Mouse (Mus musculus): ENCODE measurements around the gene Emx1. TPM values are rescaled to one million over a fixed set of nuclear protein-coding genes. Genes with fewer than 3 reads are reported as not detected.

Gene Emx1
- polyA plus RNA-seq, 1 experiment from 2014 or later, result 1.5 TPM

DNA sequence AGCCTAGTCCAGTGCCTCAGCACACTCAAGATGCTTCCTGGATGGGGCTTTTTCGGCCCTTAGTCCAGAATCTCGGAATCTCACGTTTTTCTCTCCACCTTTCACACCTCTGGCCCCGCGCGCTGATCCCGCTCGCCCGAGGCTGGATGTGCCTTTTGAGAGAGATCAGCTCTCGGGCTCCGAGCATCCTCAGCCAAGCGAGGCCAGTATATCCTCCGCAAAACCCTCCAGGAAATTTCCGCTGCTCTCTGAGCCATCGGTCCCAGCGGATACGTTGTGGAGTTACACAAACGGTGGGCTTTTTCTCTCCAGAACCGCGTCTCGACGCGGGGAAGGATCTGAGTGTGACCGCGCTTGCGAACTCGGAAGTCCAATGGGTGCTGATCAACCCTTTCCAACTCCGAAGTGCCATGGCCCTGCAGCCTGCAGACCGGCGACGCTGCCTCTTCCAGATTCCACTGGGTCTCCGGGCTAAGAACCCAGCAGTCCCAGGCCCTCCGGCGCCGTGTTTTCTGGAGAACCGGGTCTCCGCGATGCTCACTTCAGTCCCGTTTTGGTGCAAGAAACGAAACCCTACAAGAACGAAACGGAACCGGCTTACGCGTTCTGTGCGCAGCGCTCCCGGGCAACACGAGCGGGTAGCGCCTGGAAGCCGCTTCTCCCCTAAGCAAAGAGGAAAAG is 2.8 kb downstream of the Emx1 start:
- Histone ChIP-seq H3K4me1 (replicated peaks) (peaks cover 49% of the 10 kb centered on the region), H3K9me3 (no peaks in the 10 kb centered on the region), H3K4me3 (replicated peaks) (peak overlapping the region; percentile 40), H3K27ac (no peak overlapping the region), H3K4me2 (peak overlapping the region; percentile 59), H3K9ac (replicated peaks) (peak overlapping the region; percentile 45), H3K27me3 (peaks cover 99% of the 10 kb centered on the region), H3K36me3 (no peaks in the 10 kb centered on the region)
- WGBS, result under 1% methylated on average over 52 of the region's 52 CpGs
- no peak for ATAC-seq (ENCODE audit: insufficient number of reproducible peaks, insufficient read depth, low FRiP score, low TSS enrichment, low read depth)

- peak overlapping the region; percentile 40 for H3K4me3 ChIP-seq (replicated peaks)
- H3K27me3 ChIP-seq, result peaks cover 97% of the 10 kb centered on the region
- 2% methylated on average over 13 of the region's 13 CpGs for WGBS
- H3K4me1 ChIP-seq (replicated peaks), result peaks cover 49% of the 10 kb centered on the region
- no peak overlapping the region for H3K27ac ChIP-seq
- H3K9ac ChIP-seq (replicated peaks), result peak overlapping the region; percentile 45; the same call in 1 of the 2 replicates
- H3K9me3 ChIP-seq, result no peaks in the 10 kb centered on the region
- H3K4me2 ChIP-seq, result peak overlapping the region; percentile 59
- H3K36me3 ChIP-seq, result no peaks in the 10 kb centered on the region
- ATAC-seq (ENCODE audit: insufficient number of reproducible peaks, insufficient read depth, low FRiP score, low TSS enrichment, low read depth), result no peak
Observed at GRCm38 (mm10) chr6:85190671-85191070, 3.4 kb downstream of the Emx1 start.

GRCm38 (mm10) chr6:85191751-85192440 is 4.7 kb downstream of the Emx1 start:
- H3K27ac ChIP-seq, result no peak overlapping the region

GRCm38 (mm10) chr6:85193381-85194318 is 6.4 kb downstream of the Emx1 start:
- Histone ChIP-seq H3K27ac (no peak overlapping the region), H3K9me3 (no peaks in the 10 kb centered on the region), H3K36me3 (no peaks in the 10 kb centered on the region), H3K4me1 (replicated peaks) (peaks cover 21% of the 10 kb centered on the region), H3K9ac (replicated peaks) (0 out of 2 replicates have a peak overlapping the region, but pooled peaks have one; percentile 31), H3K4me3 (replicated peaks) (peak overlapping the region; percentile 21), H3K27me3 (peaks cover 92% of the 10 kb centered on the region), H3K4me2 (peak overlapping the region; percentile 39)
- ATAC-seq (ENCODE audit: insufficient number of reproducible peaks, insufficient read depth, low FRiP score, low TSS enrichment, low read depth), result no peak
- WGBS, result 3% methylated on average over 29 of the region's 29 CpGs

More at GRCm38 (mm10) chr6:85191751-85192440, 4.7 kb downstream of the Emx1 start:
- Histone ChIP-seq H3K4me3 (replicated peaks) (no peak overlapping the region), H3K9me3 (no peaks in the 10 kb centered on the region), H3K9ac (replicated peaks) (no peak overlapping the region), H3K4me2 (no peak overlapping the region), H3K4me1 (replicated peaks) (peaks cover 38% of the 10 kb centered on the region), H3K27me3 (peaks cover 96% of the 10 kb centered on the region), H3K36me3 (no peaks in the 10 kb centered on the region)
- no peak for ATAC-seq (ENCODE audit: insufficient number of reproducible peaks, insufficient read depth, low FRiP score, low TSS enrichment, low read depth)
- WGBS, result 15% methylated on average over 9 of the region's 9 CpGs

- Histone ChIP-seq H3K9ac (replicated peaks) (no peak overlapping the region), H3K4me1 (replicated peaks) (peaks cover 5% of the 10 kb centered on the region), H3K9me3 (no peaks in the 10 kb centered on the region), H3K4me3 (replicated peaks) (no peak overlapping the region), H3K27ac (no peak overlapping the region), H3K27me3 (peaks cover 73% of the 10 kb centered on the region), H3K4me2 (no peak overlapping the region), H3K36me3 (no peaks in the 10 kb centered on the region)
- no peak for ATAC-seq (ENCODE audit: insufficient number of reproducible peaks, insufficient read depth, low FRiP score, low TSS enrichment, low read depth)
- 64% methylated on average over 2 of the region's 2 CpGs for WGBS
Observed at GRCm38 (mm10) chr6:85197951-85198350, 10.7 kb downstream of the Emx1 start.

DNA sequence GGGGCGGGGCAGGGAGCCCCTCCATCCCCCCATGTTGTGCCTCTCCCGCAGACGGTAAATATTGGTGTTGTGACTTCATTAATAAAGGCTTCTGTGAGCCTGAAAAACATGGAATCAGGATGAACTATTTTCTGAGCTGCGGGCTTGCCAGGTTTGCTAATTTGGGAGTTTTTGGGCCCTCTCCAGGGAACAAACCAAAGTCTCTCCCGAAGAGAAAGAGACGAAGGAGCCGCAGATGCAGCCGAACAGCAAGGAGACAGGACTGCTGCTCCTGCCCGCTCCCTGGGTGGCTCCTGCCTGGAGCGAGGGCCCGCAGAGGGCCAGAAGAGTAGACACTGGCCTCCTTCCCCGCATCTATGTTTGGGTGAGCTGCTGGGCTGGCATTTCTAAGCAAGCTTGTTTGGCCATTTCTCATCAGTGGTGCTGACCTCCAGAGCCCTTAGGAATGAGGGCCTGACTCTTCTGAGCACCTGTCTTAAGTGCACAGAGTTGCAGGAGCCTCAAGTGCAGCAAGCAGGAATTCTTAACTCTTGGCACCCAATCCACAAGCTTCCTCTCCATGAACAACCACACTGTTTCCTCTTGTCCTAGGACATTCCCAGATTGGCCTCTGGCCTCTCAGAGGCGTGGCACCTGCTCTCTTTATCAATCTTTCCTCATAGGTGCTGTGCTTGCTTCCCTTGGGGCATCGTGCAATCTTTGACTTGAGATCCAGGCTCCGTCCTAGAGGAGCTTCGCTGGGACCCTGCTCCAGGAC is 19.1 kb downstream of the Emx1 start:
- Histone ChIP-seq H3K4me2 (no peak overlapping the region), H3K9me3 (no peaks in the 10 kb centered on the region), H3K27ac (no peak overlapping the region), H3K27me3 (peaks cover 74% of the 10 kb centered on the region), H3K9ac (replicated peaks) (peak overlapping the region; percentile 31; the same call in 1 of the 2 replicates), H3K4me1 (replicated peaks) (peaks cover 13% of the 10 kb centered on the region), H3K36me3 (no peaks in the 10 kb centered on the region), H3K4me3 (replicated peaks) (no peak overlapping the region)
- 29% methylated on average over 16 of the region's 16 CpGs for WGBS
- ATAC-seq (ENCODE audit: insufficient number of reproducible peaks, insufficient read depth, low FRiP score, low TSS enrichment, low read depth), result no peak

DNA sequence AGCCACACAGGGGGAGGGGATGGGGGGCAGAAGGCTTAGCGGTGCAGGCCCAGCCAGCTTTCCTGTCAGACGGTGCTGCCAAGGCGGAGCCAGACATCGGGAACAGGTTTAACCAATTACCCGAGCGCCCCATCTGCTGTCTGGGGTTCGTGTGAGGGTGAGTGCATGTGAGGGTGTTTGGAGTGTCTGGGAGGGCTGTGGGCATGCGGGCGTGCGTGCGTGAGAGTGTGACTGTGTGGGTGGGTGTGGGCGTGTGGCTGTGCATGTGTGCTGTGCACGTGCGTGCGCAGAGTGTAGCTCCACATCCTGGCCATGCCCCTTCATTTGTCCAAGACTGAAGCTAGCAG is 19.7 kb downstream of the Emx1 start:
- peaks cover 69% of the 10 kb centered on the region for H3K27me3 ChIP-seq
- no peak overlapping the region; the same call in 1 of the 2 replicates for H3K4me2 ChIP-seq
- H3K36me3 ChIP-seq, result no peaks in the 10 kb centered on the region
- H3K4me3 ChIP-seq (replicated peaks), result no peak overlapping the region
- no peaks in the 10 kb centered on the region for H3K9me3 ChIP-seq
- H3K4me1 ChIP-seq (replicated peaks), result peaks cover 13% of the 10 kb centered on the region
- peak overlapping the region; percentile 31; the same call in 1 of the 2 replicates for H3K9ac ChIP-seq (replicated peaks)
- WGBS, result 30% methylated on average over 15 of the region's 15 CpGs
- no peak overlapping the region for H3K27ac ChIP-seq
- ATAC-seq (ENCODE audit: insufficient number of reproducible peaks, insufficient read depth, low FRiP score, low TSS enrichment, low read depth), result peak; percentile 66; the same call in 1 of the 2 replicates

DNA sequence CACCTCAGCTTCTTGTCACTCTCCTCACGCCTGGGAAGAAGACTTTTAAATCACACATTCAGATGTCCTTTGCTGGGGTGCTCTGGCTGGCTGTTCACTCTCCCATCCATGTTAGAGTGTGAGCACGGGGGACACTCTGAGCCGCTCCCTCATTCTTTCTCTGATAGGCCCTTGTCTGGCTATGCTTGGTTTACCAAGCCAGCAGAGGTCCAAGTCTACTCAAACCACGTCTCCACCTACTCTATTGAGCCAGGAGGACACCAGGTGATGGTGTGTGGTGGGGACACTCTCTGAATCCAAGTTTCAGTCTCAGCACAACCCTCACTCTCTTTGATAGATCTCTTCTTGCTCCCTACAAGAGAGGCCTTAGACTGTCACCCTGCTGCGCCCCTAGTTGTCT is 20.1 kb downstream of the Emx1 start:
- H3K4me3 ChIP-seq (replicated peaks), result no peak overlapping the region
- no peak overlapping the region for H3K9ac ChIP-seq (replicated peaks)
- WGBS, result 66% methylated on average over 5 of the region's 5 CpGs
- no peaks in the 10 kb centered on the region for H3K9me3 ChIP-seq
- no peak overlapping the region for H3K27ac ChIP-seq
- no peak for ATAC-seq (ENCODE audit: insufficient number of reproducible peaks, insufficient read depth, low FRiP score, low TSS enrichment, low read depth)
- H3K27me3 ChIP-seq, result peaks cover 65% of the 10 kb centered on the region
- H3K4me1 ChIP-seq (replicated peaks), result peaks cover 13% of the 10 kb centered on the region
- no peak overlapping the region for H3K4me2 ChIP-seq
- no peaks in the 10 kb centered on the region for H3K36me3 ChIP-seq

DNA sequence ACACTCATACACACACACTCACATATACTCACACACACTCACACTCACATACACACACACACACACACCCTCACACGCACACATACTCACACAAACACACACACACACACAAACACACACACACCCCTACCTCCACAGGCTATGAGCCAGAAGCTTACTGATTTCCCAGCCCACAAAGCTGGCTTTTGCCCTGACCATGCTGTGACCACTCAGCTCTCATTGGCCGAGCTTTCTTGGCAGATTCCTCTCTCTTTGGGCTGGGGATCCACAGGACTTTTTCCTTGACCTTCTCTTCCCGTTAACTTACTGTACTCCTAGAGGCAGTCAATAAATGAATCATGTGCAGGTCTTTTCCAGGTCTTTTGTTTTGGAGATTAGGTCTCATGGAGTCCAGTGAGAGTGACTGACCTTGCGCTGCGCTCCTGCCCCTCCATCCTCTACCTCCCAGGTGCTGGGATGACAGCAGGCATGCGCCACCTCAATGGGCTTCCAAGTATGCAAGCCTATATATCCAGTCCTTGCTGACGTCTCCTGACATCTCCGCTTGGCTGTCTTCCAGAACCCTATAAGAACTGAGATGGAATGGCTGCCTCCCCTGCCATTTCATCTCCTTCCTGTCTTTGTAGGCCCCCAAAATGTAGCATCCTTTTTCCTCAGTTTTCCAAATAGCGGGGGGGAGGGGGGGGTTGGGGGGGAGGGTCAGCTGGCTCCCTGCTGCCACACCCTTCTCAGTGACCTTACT is 22.2 kb downstream of the Emx1 start:
- WGBS, result 81% methylated on average over 9 of the region's 9 CpGs
- Histone ChIP-seq H3K9me3 (no peaks in the 10 kb centered on the region), H3K4me1 (replicated peaks) (peaks cover 13% of the 10 kb centered on the region), H3K27ac (no peak overlapping the region), H3K27me3 (peaks cover 50% of the 10 kb centered on the region), H3K9ac (replicated peaks) (no peak overlapping the region), H3K4me2 (no peak overlapping the region), H3K36me3 (no peaks in the 10 kb centered on the region), H3K4me3 (replicated peaks) (no peak overlapping the region)
- no peak for ATAC-seq (ENCODE audit: insufficient number of reproducible peaks, insufficient read depth, low FRiP score, low TSS enrichment, low read depth)

- WGBS, result 20% methylated on average over 1 of the region's 1 CpGs
- no peaks in the 10 kb centered on the region for H3K36me3 ChIP-seq
Observed at GRCm38 (mm10) chr6:85210686-85211085, 23.4 kb downstream of the Emx1 start.

More at GRCm38 (mm10) chr6:85210686-85211085, 23.4 kb downstream of the Emx1 start:
- ATAC-seq (ENCODE audit: insufficient number of reproducible peaks, insufficient read depth, low FRiP score, low TSS enrichment, low read depth), result no peak
- no peak overlapping the region for H3K27ac ChIP-seq
- H3K4me2 ChIP-seq, result no peak overlapping the region
- no peak overlapping the region for H3K9ac ChIP-seq (replicated peaks)
- H3K4me1 ChIP-seq (replicated peaks), result peaks cover 13% of the 10 kb centered on the region
- H3K4me3 ChIP-seq (replicated peaks), result no peak overlapping the region
- H3K9me3 ChIP-seq, result no peaks in the 10 kb centered on the region
- peaks cover 41% of the 10 kb centered on the region for H3K27me3 ChIP-seq

Data from limb, embryonic 12.5 days (tissue).